Mouse (Mus musculus): ENCODE measurements around the gene Ngf. TPM values are rescaled to one million over a fixed set of nuclear protein-coding genes. Genes with fewer than 3 reads are reported as not detected.

The Ngf gene
- total and polyA plus RNA-seq, 3 experiments = not detected

- Histone ChIP-seq H3K27me3 (ENCODE audit: control insufficient read depth in 1 of 2, insufficient read depth in 2 of 2, low read length in 2 of 2) (no peaks in the 10 kb centered on the region), H3K4me1 (ENCODE audit: control insufficient read depth in 1 of 2, insufficient read depth in 2 of 2, low read length in 2 of 2) (no peaks in the 10 kb centered on the region), H3K79me2 (ENCODE audit: control insufficient read depth, insufficient read depth, low read length, poor library complexity) (no peaks in the 10 kb centered on the region), H3K9ac (ENCODE audit: control insufficient read depth, low read depth, low read length, poor library complexity, severe bottlenecking) (no peak overlapping the region), H3K9me3 (replicated peaks; ENCODE audit: insufficient read depth, low read length) (no peaks in the 10 kb centered on the region), H3K4me3 (ENCODE audit: control insufficient read depth in 1 of 2, insufficient read depth in 1 of 2, low read depth in 2 of 2, low read length in 2 of 2) (no peak overlapping the region), H3K27ac (ENCODE audit: control insufficient read depth, low read depth, low read length) (no peak overlapping the region), H3K36me3 (ENCODE audit: control insufficient read depth in 1 of 2, insufficient read depth in 2 of 2, low read length in 2 of 2) (no peaks in the 10 kb centered on the region)
- no peak for TF ChIP-seq UBTF (IDR thresholded peaks at IDR 0.05; ENCODE audit: borderline replicate concordance, insufficient read depth, low read depth, low read length)
- no peak for TF ChIP-seq ELF1 (IDR thresholded peaks at IDR 0.05; ENCODE audit: low read depth, low read length)
- no peak for TF ChIP-seq POLR2A (IDR thresholded peaks at IDR 0.05; ENCODE audit: control insufficient read depth in 1 of 2, insufficient read depth in 1 of 2, low read depth in 1 of 2, low read length in 2 of 2, poor library complexity in 1 of 2)
- TF ChIP-seq POLR2AphosphoS2 (IDR thresholded peaks at IDR 0.05; ENCODE audit: low read length) = no peak
- no peak for TF ChIP-seq SIN3A (IDR thresholded peaks at IDR 0.05; ENCODE audit: low read length)
- TF ChIP-seq TAL1 (IDR thresholded peaks at IDR 0.05; ENCODE audit: low read length) = no peak
- TF ChIP-seq NELFE (IDR thresholded peaks at IDR 0.05; ENCODE audit: low read depth, low read length) = no peak
- TF ChIP-seq NRF1 (IDR thresholded peaks at IDR 0.05; ENCODE audit: insufficient read depth, low read depth, low read length, poor library complexity, severe bottlenecking) = no peak
- no peak for TF ChIP-seq MEF2A (IDR thresholded peaks at IDR 0.05; ENCODE audit: extremely low read depth, insufficient replicate concordance, low read depth, low read length, poor library complexity, severe bottlenecking)
- TF ChIP-seq RCOR1 (IDR thresholded peaks at IDR 0.05; ENCODE audit: low read depth, low read length) = no peak
- no peak for TF ChIP-seq MXI1 (IDR thresholded peaks at IDR 0.05; ENCODE audit: low read depth, low read length)
- TF ChIP-seq GATA1 (IDR thresholded peaks at IDR 0.05; ENCODE audit: low read depth, low read length) = no peak
- DNase-seq (ENCODE audit: low read depth, low spot score) = no peak
Observed at GRCm38 (mm10) chr3:102506061-102506460, 36.3 kb downstream of the Ngf start.

DNA sequence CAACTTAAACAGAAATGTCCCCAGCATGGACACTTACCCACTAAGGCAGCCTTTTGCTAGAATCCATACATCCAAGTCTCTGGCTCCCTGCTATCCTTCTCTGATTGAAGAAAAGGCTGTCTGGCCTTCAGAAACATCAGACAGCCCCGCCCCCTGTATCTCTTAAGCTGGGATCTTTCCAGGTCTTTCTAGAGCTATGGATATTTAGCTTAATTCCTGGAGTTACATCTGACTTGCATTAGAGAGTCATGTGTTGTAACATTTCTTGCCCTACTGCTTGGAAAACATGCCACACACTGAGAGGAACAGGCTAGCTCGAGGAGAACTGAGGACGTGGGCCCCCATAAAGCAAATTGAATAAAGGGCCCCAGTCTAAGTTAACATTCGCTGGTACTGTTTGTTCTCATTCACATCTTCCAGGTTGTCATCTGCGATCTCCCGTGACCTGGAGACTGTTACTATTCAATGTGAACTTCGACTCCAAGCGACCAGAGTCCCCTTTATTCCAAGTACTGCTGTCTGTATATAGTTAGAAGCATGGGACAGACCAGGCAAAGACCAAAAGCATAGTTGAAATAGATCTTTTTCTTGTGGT, 38.0 kb downstream of the Ngf start:
- Histone ChIP-seq H3K9me3 (replicated peaks; ENCODE audit: insufficient read depth, low read length) (no peaks in the 10 kb centered on the region), H3K36me3 (ENCODE audit: control insufficient read depth in 1 of 2, insufficient read depth in 2 of 2, low read length in 2 of 2) (no peaks in the 10 kb centered on the region), H3K4me3 (ENCODE audit: control insufficient read depth in 1 of 2, insufficient read depth in 1 of 2, low read depth in 2 of 2, low read length in 2 of 2) (no peak overlapping the region), H3K4me1 (ENCODE audit: control insufficient read depth in 1 of 2, insufficient read depth in 2 of 2, low read length in 2 of 2) (no peaks in the 10 kb centered on the region), H3K79me2 (ENCODE audit: control insufficient read depth, insufficient read depth, low read length, poor library complexity) (no peaks in the 10 kb centered on the region), H3K27me3 (ENCODE audit: control insufficient read depth in 1 of 2, insufficient read depth in 2 of 2, low read length in 2 of 2) (no peaks in the 10 kb centered on the region), H3K9ac (ENCODE audit: control insufficient read depth, low read depth, low read length, poor library complexity, severe bottlenecking) (no peak overlapping the region), H3K27ac (ENCODE audit: control insufficient read depth, low read depth, low read length) (no peak overlapping the region)
- no peak for DNase-seq (ENCODE audit: low read depth, low spot score)
- TF ChIP-seq EP300 (IDR thresholded peaks at IDR 0.05; ENCODE audit: low read depth in 1 of 2, low read length in 2 of 2) (no peak), CHD1 (IDR thresholded peaks at IDR 0.05; ENCODE audit: low read depth, low read length) (no peak), POLR2AphosphoS5 (IDR thresholded peaks at IDR 0.05; ENCODE audit: borderline replicate concordance, low read depth, low read length) (no peak), TAL1 (IDR thresholded peaks at IDR 0.05; ENCODE audit: low read length) (no peak), CTCF (IDR thresholded peaks at IDR 0.05 in 2 of 3, conservative IDR thresholded peaks at IDR 0.05 in 1 of 3; ENCODE audit: control insufficient read depth in 1 of 3, insufficient read depth in 1 of 3, low read depth in 2 of 3, low read length in 3 of 3, poor library complexity in 1 of 3, severe bottlenecking in 1 of 3) (no peak), USF1 (IDR thresholded peaks at IDR 0.05; ENCODE audit: low read depth, low read length) (no peak), MYC (IDR thresholded peaks at IDR 0.05; ENCODE audit: low read depth, low read length) (no peak), POLR2AphosphoS2 (IDR thresholded peaks at IDR 0.05; ENCODE audit: low read length) (no peak)
